14 mouse cellular contexts compared by ENCODE assay signal in genomic region chr10:34091888-34092287, GRCm38 (mm10). TPM values are rescaled to one million over a fixed set of nuclear protein-coding genes. Genes with fewer than 3 reads are reported as not detected.
DNase-seq lines count a peak whose midpoint lies in the region; ATAC-seq and TF ChIP-seq lines count a peak whose summit lies in the region.
"Had no signal": no experiment of that assay in that cellular context is flagged by ENCODE, and none has a peak within 500 bp of the region (broad histone marks: within the 10 kb centered on the region; RNA-seq: fewer than 3 reads in every experiment).

No protein-coding gene starts in this region.

- no peaks in the 10 kb centered on the region for H3K9me3 ChIP-seq in midbrain, embryonic 11.5 days (ENCODE audit: control insufficient read depth, low read length)
- no peaks in the 10 kb centered on the region for H3K9me3 ChIP-seq in midbrain, embryonic 14.5 days (ENCODE audit: control insufficient read depth, low read length)
- H3K9me3 ChIP-seq: kidney, embryonic 15.5 days; limb, embryonic 12.5 days had no signal

- 80% methylated on average over 5 of the region's 5 CpGs for WGBS in midbrain, embryonic 11.5 days
- 73% methylated on average over 5 of the region's 5 CpGs for WGBS in midbrain, embryonic 14.5 days

- H3K27ac ChIP-seq in midbrain, embryonic 11.5 days (ENCODE audit: low read depth, low read length) = no peak overlapping the region
- H3K27ac ChIP-seq in midbrain, embryonic 14.5 days (replicated peaks; ENCODE audit: low read depth, low read length) = no peak overlapping the region
- no peak overlapping the region for H3K27ac ChIP-seq in cortical plate, adult 2 months (ENCODE audit: insufficient read depth, low read length)
- H3K27ac ChIP-seq: kidney, embryonic 15.5 days; limb, embryonic 12.5 days had no signal

- no peak for TF ChIP-seq CTCF in cortical plate, adult 2 months (IDR thresholded peaks at IDR 0.05; ENCODE audit: extremely low read depth, insufficient read depth, low read length)

- H3K4me2 ChIP-seq in midbrain, embryonic 11.5 days = no peak overlapping the region
- no peak overlapping the region for H3K4me2 ChIP-seq in midbrain, embryonic 14.5 days (ENCODE audit: low read length)
- H3K4me2 ChIP-seq: kidney, embryonic 15.5 days; limb, embryonic 12.5 days had no signal

- TF ChIP-seq POLR2A in cortical plate, adult 2 months (IDR thresholded peaks at IDR 0.05; ENCODE audit: extremely low read depth, insufficient read depth, low read length) = 0 out of 2 replicates have a peak, but pooled peaks have one; percentile 11

- no peaks in the 10 kb centered on the region for H3K36me3 ChIP-seq in midbrain, embryonic 11.5 days (ENCODE audit: control insufficient read depth, insufficient read depth, low read length)
- no peaks in the 10 kb centered on the region for H3K36me3 ChIP-seq in midbrain, embryonic 14.5 days (ENCODE audit: control insufficient read depth, insufficient read depth, low read length)
- H3K36me3 ChIP-seq: kidney, embryonic 15.5 days; limb, embryonic 12.5 days had no signal

- no peak overlapping the region for H3K9ac ChIP-seq in midbrain, embryonic 11.5 days (ENCODE audit: low read length)
- no peak overlapping the region for H3K9ac ChIP-seq in midbrain, embryonic 14.5 days (replicated peaks; ENCODE audit: low read length)
- H3K9ac ChIP-seq: kidney, embryonic 15.5 days; limb, embryonic 12.5 days; liver, postnatal 0 days had no signal

- no peak overlapping the region for H3K4me3 ChIP-seq in midbrain, embryonic 11.5 days (ENCODE audit: low read depth, low read length)
- H3K4me3 ChIP-seq in midbrain, embryonic 14.5 days (replicated peaks; ENCODE audit: low read depth, low read length) = no peak overlapping the region
- no peak overlapping the region for H3K4me3 ChIP-seq in cortical plate, adult 2 months (ENCODE audit: insufficient read depth, low read length)
- H3K4me3 ChIP-seq: kidney, embryonic 15.5 days; limb, embryonic 12.5 days had no signal

- DNase-seq in midbrain, embryonic 11.5 days (ENCODE audit: low spot score, missing footprints) = peak; percentile 60
- no peak for DNase-seq in midbrain, embryonic 14.5 days
- peak; percentile 37 for DNase-seq in layer of hippocampus, adult 9-10 months (ENCODE audit: low spot score)
- peak; percentile 43 to 62 for DNase-seq in right cerebral cortex, postnatal 36 days (ENCODE audit: low spot score in 2 of 2)
- no peak for DNase-seq in adrenal gland, postnatal 25 days
- no peak for DNase-seq in urinary bladder, postnatal 10 days (ENCODE audit: low spot score)
- DNase-seq: cerebellum, postnatal 25 days; gastrocnemius, postnatal 36 days; liver, postnatal 0 days had no signal

- no peak for ATAC-seq in midbrain, embryonic 11.5 days (ENCODE audit: low FRiP score)
- ATAC-seq in midbrain, embryonic 14.5 days (ENCODE audit: low FRiP score, low TSS enrichment) = no peak
- ATAC-seq: liver, postnatal 0 days had no signal

- no peaks in the 10 kb centered on the region for H3K4me1 ChIP-seq in midbrain, embryonic 11.5 days (ENCODE audit: control insufficient read depth, insufficient read depth, low read length)
- no peaks in the 10 kb centered on the region; the same call in 1 of the 2 replicates for H3K4me1 ChIP-seq in midbrain, embryonic 14.5 days (ENCODE audit: control insufficient read depth, insufficient read depth, low read length)
- no peaks in the 10 kb centered on the region; the same call in 1 of the 2 replicates for H3K4me1 ChIP-seq in cortical plate, adult 2 months (ENCODE audit: control insufficient read depth, insufficient read depth, low read length)

- H3K27me3 ChIP-seq in midbrain, embryonic 11.5 days (ENCODE audit: control insufficient read depth, insufficient read depth, low read length) = no peaks in the 10 kb centered on the region
- no peaks in the 10 kb centered on the region for H3K27me3 ChIP-seq in midbrain, embryonic 14.5 days (ENCODE audit: control insufficient read depth, insufficient read depth, low read length)
- H3K27me3 ChIP-seq: kidney, embryonic 15.5 days; limb, embryonic 12.5 days had no signal

RNA-seq across cellular contexts. Expression of gene Calhm5, which starts 4.4 kb away (rescaled TPM):
- 0.37 and 0.44 TPM in 2 replicates for polyA plus RNA-seq in midbrain, embryonic 11.5 days (2014; fragmentation: Nextera tagmentation; extraction: Ambion mirVana)
- 0.18 and 0.62 TPM in 2 replicates for polyA plus RNA-seq in midbrain, embryonic 14.5 days (2014; fragmentation: Nextera tagmentation; extraction: Ambion mirVana)
- polyA plus RNA-seq in cortical plate, adult 2 months (2012; rRNA removed) = 2.0 and 2.4 TPM in 2 replicates
- 0.15 TPM in 1 of 2 replicates, not detected in the other for total RNA-seq in adrenal gland, postnatal 25 days (2021)
- total RNA-seq: megakaryocyte, adult 5-6 weeks had no signal

RNA-seq across cellular contexts. Expression of gene Calhm6, which starts 35.9 kb away (rescaled TPM):
- polyA plus RNA-seq in midbrain, embryonic 11.5 days (2014; fragmentation: Nextera tagmentation; extraction: Ambion mirVana) = 0.20 and 0.25 TPM in 2 replicates
- polyA plus RNA-seq in midbrain, embryonic 14.5 days (2014; fragmentation: Nextera tagmentation; extraction: Ambion mirVana) = 0.27 and 1.0 TPM in 2 replicates
- 0.42 and 0.56 TPM in 2 replicates for polyA plus RNA-seq in cortical plate, adult 2 months (2012; rRNA removed)
- total RNA-seq in adrenal gland, postnatal 25 days (2021) = 1.2 and 1.3 TPM in 2 replicates
- total RNA-seq: gastrocnemius, postnatal 36 days had no signal

RNA-seq across cellular contexts. Expression of gene Calhm4, which starts 47.8 kb away (rescaled TPM):
- not detected in 2 replicates for polyA plus RNA-seq in midbrain, embryonic 11.5 days (2014; fragmentation: Nextera tagmentation; extraction: Ambion mirVana)
- not detected in 2 replicates for polyA plus RNA-seq in midbrain, embryonic 14.5 days (2014; fragmentation: Nextera tagmentation; extraction: Ambion mirVana)
- polyA plus RNA-seq in cortical plate, adult 2 months (2012; rRNA removed) = 0.02 TPM in 1 of 2 replicates, not detected in the other
- total RNA-seq in adrenal gland, postnatal 25 days (2021) = not detected in 2 replicates
- total RNA-seq: gastrocnemius, postnatal 36 days; megakaryocyte, adult 5-6 weeks had no signal
- polyA plus RNA-seq: heart, embryonic 16.5 days; kidney, embryonic 15.5 days; limb, embryonic 12.5 days; liver, postnatal 0 days had no signal

RNA-seq across cellular contexts. Expression of gene Trappc3l, which starts 54.5 kb away (rescaled TPM):
- not detected in 2 replicates for polyA plus RNA-seq in midbrain, embryonic 11.5 days (2014; fragmentation: Nextera tagmentation; extraction: Ambion mirVana)
- polyA plus RNA-seq in midbrain, embryonic 14.5 days (2014; fragmentation: Nextera tagmentation; extraction: Ambion mirVana) = not detected in 2 replicates
- polyA plus RNA-seq in cortical plate, adult 2 months (2012; rRNA removed) = 0.19 TPM in 1 of 2 replicates, not detected in the other
- total RNA-seq in adrenal gland, postnatal 25 days (2021) = not detected in 2 replicates
- total RNA-seq: gastrocnemius, postnatal 36 days; megakaryocyte, adult 5-6 weeks had no signal
- polyA plus RNA-seq: heart, embryonic 16.5 days; kidney, embryonic 15.5 days; limb, embryonic 12.5 days; liver, postnatal 0 days had no signal

Comparison
In these comparisons a context has a peak if more than half of its experiments do, and no peak if none do; other contexts are left out.
1. DNase-seq: peak in midbrain, embryonic 11.5 days (single experiment), layer of hippocampus, adult 9-10 months (single experiment) and right cerebral cortex, postnatal 36 days (2 of 2); none in midbrain, embryonic 14.5 days (single experiment), adrenal gland, postnatal 25 days (single experiment) and urinary bladder, postnatal 10 days (single experiment).